Comparison of ENCODE assay signal across 9 mouse cellular contexts in the genomic region with DNA sequence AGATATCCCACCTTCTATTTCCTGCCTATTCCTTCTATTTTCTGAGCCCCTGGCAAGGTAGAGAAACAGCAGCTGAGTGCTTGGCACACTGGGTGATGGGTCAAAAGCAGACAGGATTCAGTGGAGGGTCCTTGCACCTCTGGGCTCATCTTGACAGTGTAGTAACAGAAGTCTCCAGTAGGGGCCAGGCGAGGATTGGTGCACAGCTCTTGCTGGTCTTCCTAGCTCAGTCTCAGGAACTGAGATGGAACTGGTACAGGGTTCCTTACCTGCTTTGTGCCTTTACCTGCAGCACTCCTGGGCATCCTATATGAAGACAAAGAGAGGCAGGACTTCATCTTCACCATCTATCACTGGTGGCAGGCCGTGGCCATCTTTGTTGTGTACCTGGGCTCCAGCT. TPM values are rescaled to one million over a fixed set of nuclear protein-coding genes. Genes with fewer than 3 reads are reported as not detected.
DNase-seq lines count a peak whose midpoint lies in the region; ATAC-seq and TF ChIP-seq lines count a peak whose summit lies in the region.
"Had no signal": no experiment of that assay in that cellular context is flagged by ENCODE, and none has a peak within 500 bp of the region (broad histone marks: within the 10 kb centered on the region; RNA-seq: fewer than 3 reads in every experiment).

No protein-coding gene starts in this region.

- no peaks in the 10 kb centered on the region for H3K36me3 ChIP-seq in forebrain, embryonic 13.5 days (ENCODE audit: poor library complexity, severe bottlenecking)
- H3K36me3 ChIP-seq in midbrain, embryonic 15.5 days (replicated peaks) = no peaks in the 10 kb centered on the region
- H3K36me3 ChIP-seq in spleen, adult 2 months (ENCODE audit: control insufficient read depth, insufficient read depth, low read length) = peaks cover 48% of the 10 kb centered on the region

- H3K4me2 ChIP-seq in forebrain, embryonic 13.5 days = no peak overlapping the region
- no peak overlapping the region for H3K4me2 ChIP-seq in midbrain, embryonic 15.5 days

- no peak overlapping the region for H3K9ac ChIP-seq in forebrain, embryonic 13.5 days
- H3K9ac ChIP-seq in midbrain, embryonic 15.5 days = no peak overlapping the region

- H3K27ac ChIP-seq in forebrain, embryonic 13.5 days = no peak overlapping the region
- H3K27ac ChIP-seq in midbrain, embryonic 15.5 days = no peak overlapping the region
- H3K27ac ChIP-seq in spleen, adult 2 months (ENCODE audit: insufficient read depth, low read length) = no peak overlapping the region

- H3K4me1 ChIP-seq in forebrain, embryonic 13.5 days = no peaks in the 10 kb centered on the region
- H3K4me1 ChIP-seq in midbrain, embryonic 15.5 days = no peaks in the 10 kb centered on the region
- peaks cover 20% of the 10 kb centered on the region for H3K4me1 ChIP-seq in spleen, adult 2 months (ENCODE audit: control insufficient read depth, insufficient read depth, insufficient read length)

- H3K9me3 ChIP-seq in forebrain, embryonic 13.5 days (replicated peaks) = no peaks in the 10 kb centered on the region
- no peaks in the 10 kb centered on the region for H3K9me3 ChIP-seq in midbrain, embryonic 15.5 days

- WGBS in forebrain, embryonic 13.5 days = 14% methylated on average over 2 of the region's 2 CpGs
- WGBS in midbrain, embryonic 15.5 days = 24% methylated on average over 2 of the region's 2 CpGs
- 66% methylated on average over 2 of the region's 2 CpGs for WGBS in spleen, adult 2 months

- peak; percentile 71 for DNase-seq in layer of hippocampus, adult 11-12 months (ENCODE audit: low spot score)
- no peak for DNase-seq in layer of hippocampus, adult 9-11 months
- peak; percentile 75 for DNase-seq in brain, embryonic 14.5 days (ENCODE audit: low read depth)
- DNase-seq in hindlimb bud, embryonic 11.5 days (ENCODE audit: extremely low spot score, low read depth, low spot score) = peak; percentile 35
- peak; percentile 39 to 64 for DNase-seq in left cerebral cortex, postnatal 36 days (ENCODE audit: low spot score in 2 of 2)
- DNase-seq in spleen, adult 2 months (ENCODE audit: low read depth in 1 of 2, low spot score in 2 of 2) = peak in 1 of 2 experiments; percentile 61

- ATAC-seq in forebrain, embryonic 13.5 days = peak; percentile 75
- peak; percentile 72; the same call in 1 of the 2 replicates for ATAC-seq in midbrain, embryonic 15.5 days (replicated peaks)

- TF ChIP-seq CTCF in brain, embryonic 14.5 days (IDR thresholded peaks at IDR 0.05; ENCODE audit: borderline replicate concordance, extremely low read depth, insufficient read depth, insufficient read length) = peak; percentile 92
- TF ChIP-seq CTCF in spleen, adult 2 months (IDR thresholded peaks at IDR 0.05; ENCODE audit: extremely low read depth, insufficient read depth, insufficient read length, insufficient replicate concordance) = peak; percentile 74; the same call in 1 of the 2 replicates

- 0 out of 2 replicates have a peak, but pooled peaks cover 4% of the 10 kb centered on the region for H3K27me3 ChIP-seq in forebrain, embryonic 13.5 days
- 0 out of 2 replicates have a peak, but pooled peaks cover 3% of the 10 kb centered on the region for H3K27me3 ChIP-seq in midbrain, embryonic 15.5 days (replicated peaks)
- H3K27me3 ChIP-seq in spleen, adult 2 months (ENCODE audit: control insufficient read depth, insufficient read depth, low read length) = no peaks in the 10 kb centered on the region

- no peak overlapping the region for H3K4me3 ChIP-seq in forebrain, embryonic 13.5 days
- H3K4me3 ChIP-seq in midbrain, embryonic 15.5 days = no peak overlapping the region
- no peak overlapping the region for H3K4me3 ChIP-seq in spleen, adult 2 months (ENCODE audit: extremely low read depth, insufficient read depth, insufficient read length)
- H3K4me3 ChIP-seq: myocyte had no signal

- intact Hi-C loops in left cerebral cortex, postnatal 36 days (cut with DNase I) = loop anchor here (5.0 kb wide), 1 partner anchor 36 kb away; no protein-coding TSS in a partner anchor

- TF ChIP-seq POLR2A in brain, embryonic 14.5 days (IDR thresholded peaks at IDR 0.05; ENCODE audit: borderline replicate concordance, extremely low read depth, insufficient read depth, insufficient read length, poor library complexity, severe bottlenecking) = no peak
- no peak for TF ChIP-seq POLR2A in spleen, adult 2 months (IDR thresholded peaks at IDR 0.05; ENCODE audit: low read depth, low read length)

RNA-seq across cellular contexts. Expression of a gene that starts 11.7 kb away (rescaled TPM):
- 12.3 and 13.4 TPM in 2 replicates for polyA plus RNA-seq in brain, embryonic 14.5 days (2012; rRNA removed)
- polyA plus RNA-seq in forebrain, embryonic 13.5 days (2015; fragmentation: Nextera tagmentation; extraction: Ambion mirVana) = 3.8 and 5.3 TPM in 2 replicates
- 10 to 100 TPM; 16.2 to 16.5 TPM for total RNA-seq in left cerebral cortex, postnatal 36 days (2021)
- 11.7 and 11.8 TPM in 2 replicates for polyA plus RNA-seq in midbrain, embryonic 15.5 days (2015; fragmentation: Nextera tagmentation; extraction: Ambion mirVana)
- 753 and 934 TPM in 2 replicates for polyA plus RNA-seq in spleen, adult 2 months (2012; rRNA removed)

RNA-seq across cellular contexts. Expression of a gene that starts 11.7 kb away (rescaled TPM):
- 0.01 and 0.05 TPM in 2 replicates for polyA plus RNA-seq in brain, embryonic 14.5 days (2012; rRNA removed)
- not detected in 2 replicates for polyA plus RNA-seq in forebrain, embryonic 13.5 days (2015; fragmentation: Nextera tagmentation; extraction: Ambion mirVana)
- under 1 TPM in 1 of 2 experiments, not detected in 1; 0.27 TPM for total RNA-seq in left cerebral cortex, postnatal 36 days (2021)
- not detected in 2 replicates for polyA plus RNA-seq in midbrain, embryonic 15.5 days (2015; fragmentation: Nextera tagmentation; extraction: Ambion mirVana)
- polyA plus RNA-seq in spleen, adult 2 months (2012; rRNA removed) = 0.07 and 0.20 TPM in 2 replicates

RNA-seq across cellular contexts. Expression of a gene that starts 17.1 kb away (rescaled TPM):
- polyA plus RNA-seq in brain, embryonic 14.5 days (2012; rRNA removed) = 1.2 and 1.8 TPM in 2 replicates
- 1.1 TPM in 2 replicates for polyA plus RNA-seq in forebrain, embryonic 13.5 days (2015; fragmentation: Nextera tagmentation; extraction: Ambion mirVana)
- total RNA-seq in left cerebral cortex, postnatal 36 days (2021) = 1 to 10 TPM; 2.6 to 3.8 TPM
- 1.9 TPM in 2 replicates for polyA plus RNA-seq in midbrain, embryonic 15.5 days (2015; fragmentation: Nextera tagmentation; extraction: Ambion mirVana)
- polyA plus RNA-seq in spleen, adult 2 months (2012; rRNA removed) = 24.6 and 26.1 TPM in 2 replicates

RNA-seq across cellular contexts. Expression of a gene that starts 25.4 kb away (rescaled TPM):
- polyA plus RNA-seq in brain, embryonic 14.5 days (2012; rRNA removed) = 1.1 and 1.3 TPM in 2 replicates
- polyA plus RNA-seq in forebrain, embryonic 13.5 days (2015; fragmentation: Nextera tagmentation; extraction: Ambion mirVana) = 0.15 TPM in 1 of 2 replicates, not detected in the other
- total RNA-seq in left cerebral cortex, postnatal 36 days (2021) = 1 to 10 TPM; 1.0 to 1.4 TPM
- polyA plus RNA-seq in midbrain, embryonic 15.5 days (2015; fragmentation: Nextera tagmentation; extraction: Ambion mirVana) = 0.43 and 0.67 TPM in 2 replicates
- polyA plus RNA-seq in spleen, adult 2 months (2012; rRNA removed) = 0.65 and 0.79 TPM in 2 replicates

RNA-seq across cellular contexts. Expression of a gene that starts 34.1 kb away (rescaled TPM):
- 184 and 218 TPM in 2 replicates for polyA plus RNA-seq in brain, embryonic 14.5 days (2012; rRNA removed)
- polyA plus RNA-seq in forebrain, embryonic 13.5 days (2015; fragmentation: Nextera tagmentation; extraction: Ambion mirVana) = 197 and 208 TPM in 2 replicates
- 100 to 1,000 TPM; 137 to 152 TPM for total RNA-seq in left cerebral cortex, postnatal 36 days (2021)
- 246 and 258 TPM in 2 replicates for polyA plus RNA-seq in midbrain, embryonic 15.5 days (2015; fragmentation: Nextera tagmentation; extraction: Ambion mirVana)
- 120 and 161 TPM in 2 replicates for polyA plus RNA-seq in spleen, adult 2 months (2012; rRNA removed)

Comparison
In these comparisons a context has a peak if more than half of its experiments do, and no peak if none do; other contexts are left out.
1. RNA of a gene that starts 11.7 kb away (polyA plus RNA-seq): 753 to 934 TPM in spleen, adult 2 months; 12.3 to 13.4 TPM in brain, embryonic 14.5 days, 11.7 to 11.8 TPM in midbrain, embryonic 15.5 days and 3.8 to 5.3 TPM in forebrain, embryonic 13.5 days; every median in the first group is over 10 times any median in the second.